Mouse (Mus musculus) MEL (cell line): ENCODE results near the gene Ghrl. TPM values are rescaled to one million over a fixed set of nuclear protein-coding genes. Genes with fewer than 3 reads are reported as not detected.

Experiments
- DNase-seq: peaks from one replicate; pipeline ENCODE4 v3.0.0; 2011; ENCODE audit warnings: low read depth, low spot score
- H3K27ac ChIP-seq: 2 replicates; pipeline ENCODE4 v1.5.1; 2012; ENCODE audit warnings: low read depth, mild to moderate bottlenecking, control low read depth, low read length, moderate library complexity; ENCODE audit not compliant: control insufficient read depth
- H3K27me3 ChIP-seq, 2 experiments: fragments of 150-350 bp in 1 of 2; sonication (generic) in 1 of 2; 2 replicates each; pipeline ENCODE4 v1.6.1; 2012; ENCODE audit warnings: low read length in 2 of 2, mild to moderate bottlenecking in 2 of 2, improper control_type of control experiment in 1 of 2, moderate library complexity in 1 of 2; ENCODE audit not compliant: insufficient read depth in 2 of 2, control insufficient read depth in 1 of 2
- H3K36me3 ChIP-seq, 2 experiments: 2 replicates each; pipeline ENCODE4 v1.6.1; 2012 to 2014; ENCODE audit warnings: low read length in 2 of 2, improper control_type of control experiment in 1 of 2, inconsistent platforms in 1 of 2, mild to moderate bottlenecking in 1 of 2; ENCODE audit not compliant: insufficient read depth in 2 of 2, control insufficient read depth in 1 of 2
- H3K4me1 ChIP-seq, 2 experiments: fragments of 150-350 bp in 1 of 2; sonication (generic) in 1 of 2; 2 replicates each; pipeline ENCODE4 v1.6.1; 2012; ENCODE audit warnings: low read length in 2 of 2, improper control_type of control experiment in 1 of 2, mild to moderate bottlenecking in 1 of 2; ENCODE audit not compliant: insufficient read depth in 2 of 2, control insufficient read depth in 1 of 2
- H3K4me3 ChIP-seq, 2 experiments: fragments of 150-350 bp in 1 of 2; sonication (generic) in 1 of 2; 2 replicates each; pipeline ENCODE4 v1.5.1; 2012; ENCODE audit warnings: low read depth in 2 of 2, low read length in 2 of 2, mild to moderate bottlenecking in 2 of 2, moderate library complexity in 2 of 2, control low read depth in 1 of 2, improper control_type of control experiment in 1 of 2; ENCODE audit not compliant: control insufficient read depth in 1 of 2, insufficient read depth in 1 of 2
- H3K79me2 ChIP-seq: 2 replicates; pipeline ENCODE4 v1.6.1; 2012; ENCODE audit warnings: mild to moderate bottlenecking, low read length, moderate library complexity; ENCODE audit not compliant: control insufficient read depth, poor library complexity, insufficient read depth
- H3K9ac ChIP-seq: 2 replicates; pipeline ENCODE4 v1.6.1; 2012; ENCODE audit warnings: low read depth, mild to moderate bottlenecking, control low read depth, low read length, moderate library complexity; ENCODE audit not compliant: control insufficient read depth, poor library complexity, severe bottlenecking
- H3K9me3 ChIP-seq: fragments of 150-350 bp; sonication (generic); replicated peaks from 2 replicates; pipeline ENCODE4 v1.6.1; 2012; ENCODE audit warnings: mild to moderate bottlenecking, low read length, improper control_type of control experiment, moderate library complexity; ENCODE audit not compliant: insufficient read depth
- BHLHE40 ChIP-seq: IDR thresholded peaks from 2 replicates; pipeline ENCODE4 v1.6.1; 2012; ENCODE audit warnings: low read depth, mild to moderate bottlenecking, inconsistent platforms, low read length, improper control_type of control experiment, borderline replicate concordance
- CHD2 ChIP-seq: IDR thresholded peaks from 2 replicates; pipeline ENCODE4 v1.6.1; 2011; ENCODE audit warnings: low read length, improper control_type of control experiment
- CTCF ChIP-seq, 3 experiments: IDR thresholded peaks in 2 of 3; conservative IDR thresholded peaks in 1 of 3; 2 replicates each; pipeline ENCODE4 v1.5.1; 2011 to 2012; ENCODE audit warnings: low read length in 3 of 3, low read depth in 2 of 3, mild to moderate bottlenecking in 2 of 3, improper control_type of control experiment in 1 of 3, inconsistent platforms in 1 of 3, mixed read lengths in 1 of 3, moderate library complexity in 1 of 3; ENCODE audit not compliant: control insufficient read depth in 1 of 3, insufficient read depth in 1 of 3, poor library complexity in 1 of 3, severe bottlenecking in 1 of 3
- E2F4 ChIP-seq: IDR thresholded peaks from 2 replicates; pipeline ENCODE4 v1.6.1; 2011; ENCODE audit warnings: low read depth, low read length, improper control_type of control experiment, borderline replicate concordance
- ELF1 ChIP-seq: IDR thresholded peaks from 2 replicates; pipeline ENCODE4 v1.6.1; 2014; ENCODE audit warnings: low read depth, mild to moderate bottlenecking, inconsistent platforms, low read length, improper control_type of control experiment, moderate library complexity
- EP300 ChIP-seq, 2 experiments: IDR thresholded peaks; 2 replicates each; pipeline ENCODE4 v1.6.1; 2011; ENCODE audit warnings: improper control_type of control experiment in 2 of 2, low read length in 2 of 2, low read depth in 1 of 2, mild to moderate bottlenecking in 1 of 2
- GATA1 ChIP-seq: IDR thresholded peaks from 2 replicates; pipeline ENCODE4 v1.6.1; 2011; ENCODE audit warnings: low read depth, low read length, improper control_type of control experiment
- HCFC1 ChIP-seq: IDR thresholded peaks from 2 replicates; pipeline ENCODE4 v1.6.1; 2012; ENCODE audit warnings: low read depth, mild to moderate bottlenecking, inconsistent platforms, low read length, improper control_type of control experiment, moderate library complexity
- MEF2A ChIP-seq: IDR thresholded peaks from 2 replicates; pipeline ENCODE4 v1.6.1; 2014; ENCODE audit warnings: low read depth, mild to moderate bottlenecking, inconsistent platforms, low read length, improper control_type of control experiment; ENCODE audit not compliant: poor library complexity, insufficient replicate concordance, severe bottlenecking; ENCODE audit errors: extremely low read depth
- MXI1 ChIP-seq: IDR thresholded peaks from 2 replicates; pipeline ENCODE4 v1.6.1; 2011; ENCODE audit warnings: mild to moderate bottlenecking, low read depth, low read length, improper control_type of control experiment
- MYB ChIP-seq: IDR thresholded peaks from 2 replicates; pipeline ENCODE4 v1.6.1; 2011; ENCODE audit warnings: mild to moderate bottlenecking, low read depth, low read length, improper control_type of control experiment
- MYC ChIP-seq: IDR thresholded peaks from 2 replicates; pipeline ENCODE4 v1.6.1; 2011; ENCODE audit warnings: low read depth, mild to moderate bottlenecking, low read length, improper control_type of control experiment, moderate library complexity
- NELFE ChIP-seq: IDR thresholded peaks from 2 replicates; pipeline ENCODE4 v1.6.1; 2011; ENCODE audit warnings: low read depth, low read length, improper control_type of control experiment
- NRF1 ChIP-seq: IDR thresholded peaks from 2 replicates; pipeline ENCODE4 v1.6.1; 2014; ENCODE audit warnings: low read depth, mild to moderate bottlenecking, inconsistent platforms, low read length, improper control_type of control experiment, moderate library complexity; ENCODE audit not compliant: poor library complexity, insufficient read depth, severe bottlenecking
- POLR2AphosphoS2 ChIP-seq: IDR thresholded peaks from 2 replicates; pipeline ENCODE4 v1.6.1; 2011; ENCODE audit warnings: low read length, improper control_type of control experiment
- POLR2AphosphoS5 ChIP-seq: IDR thresholded peaks from 2 replicates; pipeline ENCODE4 v1.6.1; 2012; ENCODE audit warnings: low read depth, borderline replicate concordance, mild to moderate bottlenecking, inconsistent platforms, low read length, moderate library complexity, mixed read lengths
- RAD21 ChIP-seq: IDR thresholded peaks from 2 replicates; pipeline ENCODE4 v1.6.1; 2011; ENCODE audit warnings: mild to moderate bottlenecking, low read depth, low read length, improper control_type of control experiment
- RCOR1 ChIP-seq: IDR thresholded peaks from 2 replicates; pipeline ENCODE4 v1.6.1; 2012; ENCODE audit warnings: low read depth, mild to moderate bottlenecking, inconsistent platforms, low read length, improper control_type of control experiment
- SIN3A ChIP-seq: IDR thresholded peaks from 2 replicates; pipeline ENCODE4 v1.6.1; 2012; ENCODE audit warnings: low read length, improper control_type of control experiment, inconsistent platforms
- TBP ChIP-seq: IDR thresholded peaks from 2 replicates; pipeline ENCODE4 v1.8.0; 2011; ENCODE audit warnings: low read depth, low read length, improper control_type of control experiment
- TCF12 ChIP-seq: IDR thresholded peaks from 2 replicates; pipeline ENCODE4 v1.6.1; 2014; ENCODE audit warnings: low read depth, mild to moderate bottlenecking, inconsistent platforms, low read length, improper control_type of control experiment, moderate library complexity
- UBTF ChIP-seq: IDR thresholded peaks from 2 replicates; pipeline ENCODE4 v1.6.1; 2012; ENCODE audit warnings: low read depth, mild to moderate bottlenecking, inconsistent platforms, low read length, improper control_type of control experiment, moderate library complexity, borderline replicate concordance; ENCODE audit not compliant: insufficient read depth
- USF1 ChIP-seq: IDR thresholded peaks from 2 replicates; pipeline ENCODE4 v1.6.1; 2014; ENCODE audit warnings: low read depth, mild to moderate bottlenecking, inconsistent platforms, low read length, improper control_type of control experiment, moderate library complexity
- USF2 ChIP-seq, 2 experiments: IDR thresholded peaks; 2 replicates each; pipeline ENCODE4 v1.6.1; 2011 to 2012; ENCODE audit warnings: improper control_type of control experiment in 2 of 2, low read length in 2 of 2, borderline replicate concordance in 1 of 2, inconsistent platforms in 1 of 2, low read depth in 1 of 2, mild to moderate bottlenecking in 1 of 2; ENCODE audit not compliant: insufficient read depth in 1 of 2
- ZKSCAN1 ChIP-seq: IDR thresholded peaks from 2 replicates; pipeline ENCODE4 v1.6.1; 2012; ENCODE audit warnings: low read depth, mild to moderate bottlenecking, inconsistent platforms, low read length, improper control_type of control experiment, moderate library complexity
- ZMIZ1 ChIP-seq: IDR thresholded peaks from 2 replicates; pipeline ENCODE4 v1.6.1; 2012; ENCODE audit warnings: low read depth, mild to moderate bottlenecking, inconsistent platforms, low read length, improper control_type of control experiment, moderate library complexity
- ZNF384 ChIP-seq: IDR thresholded peaks from 2 replicates; pipeline ENCODE4 v1.6.1; 2012; ENCODE audit warnings: low read depth, mild to moderate bottlenecking, inconsistent platforms, low read length, improper control_type of control experiment
- polyA plus RNA-seq, 2 experiments: library from polyadenylated mRNA; stranded (reverse) in 1 of 2; unstranded in 1 of 2; fragments of >175 nt in 1 of 2; fragments of >200 nt in 1 of 2; gene quantifications; 2 replicates each; pipeline versions ENCODE4 v1.2.1 to v1.2.4; 2012; ENCODE audit warnings: low replicate concordance in 2 of 2, low read depth in 1 of 2; ENCODE audit not compliant: insufficient read length in 2 of 2, insufficient read depth in 1 of 2, missing spikeins in 1 of 2
- total RNA-seq: library from RNA; depleted of rRNA; stranded (reverse); fragments of 300-350 nt; gene quantifications from 2 replicates; pipeline ENCODE4 v1.2.3, GENCODE M21; 2012

Gene Ghrl
- total and polyA plus RNA-seq, 3 experiments: 0.81 to 2.8 TPM; not detected in 1

DNA sequence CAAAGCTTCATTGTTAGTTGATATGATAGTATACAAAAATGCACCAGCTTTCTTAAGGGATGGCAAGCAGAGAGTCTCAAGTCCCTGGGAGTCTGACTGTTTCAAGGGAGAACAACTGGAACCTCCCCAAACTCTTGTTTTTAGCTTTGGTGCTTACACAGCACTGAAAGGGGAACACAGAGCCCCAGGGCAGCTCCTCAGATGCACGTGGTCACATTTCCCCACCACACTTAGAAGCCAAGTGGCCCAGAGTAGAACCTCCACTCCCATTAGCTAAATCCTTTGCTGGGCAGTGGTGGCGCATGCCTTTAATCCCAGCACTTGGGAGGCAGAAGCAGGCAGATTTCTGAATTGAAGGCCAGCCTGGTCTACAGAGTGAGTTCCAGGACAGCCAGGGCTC, 21.7 kb upstream of the Ghrl start:
- peak; percentile 12 for DNase-seq
- Histone ChIP-seq H3K36me3 (peaks cover 5 to 7% of the 10 kb centered on the region in 2 experiments; a peak in 2 of 4 replicates), H3K4me1 (peaks cover 0 to 9% of the 10 kb centered on the region in 2 experiments; a peak in 3 of 4 replicates), H3K27me3 (peaks cover 4 to 5% of the 10 kb centered on the region in 2 experiments; a peak in 3 of 4 replicates), H3K27ac (no peak overlapping the region), H3K9ac (no peak overlapping the region), H3K9me3 (no peaks in the 10 kb centered on the region), H3K79me2 (peaks cover 28% of the 10 kb centered on the region), H3K4me3 (no peak overlapping the region)
- no peak for TF ChIP-seq ELF1

DNA sequence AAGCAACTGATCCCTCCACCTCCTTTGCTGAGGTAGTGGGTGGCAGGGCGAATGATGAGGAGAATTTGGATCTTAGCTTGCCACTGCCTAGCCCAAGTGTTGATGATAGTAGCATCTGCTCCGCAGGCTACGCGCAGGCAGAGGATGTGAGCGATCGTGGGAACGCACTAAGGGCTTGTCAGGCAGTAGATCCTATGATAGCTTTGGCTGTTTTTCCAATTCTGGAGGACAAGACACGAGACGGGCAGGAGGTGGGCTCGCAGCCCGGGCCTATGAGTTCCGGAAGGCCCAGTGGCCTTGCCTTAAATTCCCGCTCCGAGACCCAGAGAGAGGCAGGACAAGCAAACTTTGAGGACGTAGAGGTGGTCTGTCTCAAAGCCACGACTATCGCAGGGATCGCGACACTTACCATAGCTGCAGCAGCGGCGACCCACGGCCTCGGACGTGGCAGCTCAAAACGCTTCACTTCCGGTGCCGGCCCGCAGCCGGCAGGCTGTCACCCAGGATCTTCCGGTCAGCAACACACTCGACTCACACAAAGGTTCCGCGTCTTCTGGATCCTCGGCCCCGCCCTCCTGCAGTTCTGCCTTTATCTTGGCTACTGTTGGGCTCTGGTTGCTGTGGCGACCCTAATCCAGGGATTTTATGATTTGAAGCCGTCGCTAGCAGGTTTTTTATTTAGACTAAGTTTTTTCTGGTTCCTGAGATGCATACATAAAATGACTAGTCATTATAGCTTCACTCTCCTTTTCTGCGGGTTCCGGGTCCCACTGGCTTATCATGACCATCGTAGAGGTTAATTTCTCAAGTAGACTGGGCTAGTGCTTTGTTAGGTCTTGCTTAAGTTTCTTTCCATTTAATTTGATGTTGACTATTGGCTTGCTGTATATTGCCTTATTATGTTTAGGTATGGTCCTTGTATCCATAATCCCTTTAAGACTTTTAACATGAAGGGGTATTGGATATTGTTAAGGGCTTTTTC, 20.8 kb upstream of the Ghrl start, which contains the start of gene Sec13:
Gene Sec13 (minus strand): TSS at position 508 of the 982 bp plus-strand sequence.
- DNase-seq: peak; percentile 94
- Histone ChIP-seq H3K79me2 (peaks cover 28% of the 10 kb centered on the region), H3K27me3 (peaks cover 2 to 4% of the 10 kb centered on the region in 2 experiments; a peak in 3 of 4 replicates), H3K27ac (peak within 1 kb of the TSS; percentile 50), H3K4me3 (peak within 1 kb of the TSS; percentile 87 to 89), H3K9ac (peak within 1 kb of the TSS; percentile 77), H3K4me1 (peaks cover 0 to 9% of the 10 kb centered on the region in 2 experiments; a peak in 3 of 4 replicates), H3K9me3 (no peaks in the 10 kb centered on the region), H3K36me3 (peaks cover 5 to 7% of the 10 kb centered on the region in 2 experiments; a peak in 3 of 4 replicates)
- TF ChIP-seq EP300 (IDR thresholded peaks at IDR 0.05; ENCODE audit: low read depth in 1 of 2, low read length in 2 of 2) (peak in 1 of 2 experiments; percentile 54; a peak in 2 of 4 replicates), NELFE (peak; percentile 93), MYC (no peak; the same call in none of the 2 replicates), RAD21 (no peak), POLR2AphosphoS5 (no peak), MEF2A (no peak), ELF1 (peak; percentile 83), CHD2 (no peak), E2F4 (peak; percentile 19; the same call in 1 of the 2 replicates), UBTF (no peak), NRF1 (no peak), BHLHE40 (no peak), USF1 (0 out of 2 replicates have a peak, but pooled peaks have one; percentile 32), ZKSCAN1 (no peak), ZMIZ1 (no peak), USF2 (IDR thresholded peaks at IDR 0.05; ENCODE audit: borderline replicate concordance in 1 of 2, insufficient read depth in 1 of 2, low read depth in 1 of 2, low read length in 2 of 2) (no peak), RCOR1 (peak; percentile 63), HCFC1 (peak; percentile 95), SIN3A (peak; percentile 98), POLR2AphosphoS2 (peak; percentile 94), GATA1 (peak; percentile 61), MYB (no peak), TCF12 (peak; percentile 84), ZNF384 (no peak), MXI1 (peak; percentile 95), CTCF (IDR thresholded peaks at IDR 0.05 in 2 of 3, conservative IDR thresholded peaks at IDR 0.05 in 1 of 3; ENCODE audit: control insufficient read depth in 1 of 3, insufficient read depth in 1 of 3, low read depth in 2 of 3, low read length in 3 of 3, poor library complexity in 1 of 3, severe bottlenecking in 1 of 3) (no peak), TBP (peak; percentile 93)
